11 mouse cellular contexts compared by ENCODE assay signal in genomic region chr9:49795881-49796280, GRCm38 (mm10). TPM values are rescaled to one million over a fixed set of nuclear protein-coding genes. Genes with fewer than 3 reads are reported as not detected.
DNase-seq lines count a peak whose midpoint lies in the region; ATAC-seq lines count a peak whose summit lies in the region.
"Had no signal": no experiment of that assay in that cellular context is flagged by ENCODE, and none has a peak within 500 bp of the region (broad histone marks: within the 10 kb centered on the region; RNA-seq: fewer than 3 reads in every experiment).

No protein-coding gene starts in this region.

- no peaks in the 10 kb centered on the region for H3K9me3 ChIP-seq in forebrain, embryonic 13.5 days (replicated peaks)
- no peaks in the 10 kb centered on the region for H3K9me3 ChIP-seq in forebrain, embryonic 10.5 days
- no peaks in the 10 kb centered on the region for H3K9me3 ChIP-seq in neural tube, embryonic 11.5 days (ENCODE audit: control insufficient read depth, low read length)
- no peaks in the 10 kb centered on the region for H3K9me3 ChIP-seq in midbrain, embryonic 15.5 days
- H3K9me3 ChIP-seq: heart, embryonic 12.5 days; liver, embryonic 15.5 days; stomach, embryonic 15.5 days had no signal

- H3K4me3 ChIP-seq in forebrain, embryonic 13.5 days = peak overlapping the region; percentile 93
- H3K4me3 ChIP-seq in forebrain, embryonic 10.5 days = no peak overlapping the region
- no peak overlapping the region for H3K4me3 ChIP-seq in neural tube, embryonic 11.5 days (ENCODE audit: low read depth, low read length)
- peak overlapping the region; percentile 98 for H3K4me3 ChIP-seq in midbrain, embryonic 15.5 days

- no peak for DNase-seq in forebrain, embryonic 10.5 days (ENCODE audit: extremely low spot score, low spot score)
- DNase-seq in neural tube, embryonic 11.5 days (ENCODE audit: low spot score) = no peak
- DNase-seq in neural tube, embryonic 10.5 days (ENCODE audit: extremely low spot score, low spot score) = no peak
- DNase-seq in embryo, embryonic 9.5 days (ENCODE audit: extremely low spot score) = no peak
- DNase-seq in liver = no peak
- DNase-seq in embryo, embryonic 10 days (ENCODE audit: low spot score) = no peak

- no peak overlapping the region for H3K27ac ChIP-seq in forebrain, embryonic 13.5 days
- no peak overlapping the region for H3K27ac ChIP-seq in forebrain, embryonic 10.5 days
- no peak overlapping the region for H3K27ac ChIP-seq in neural tube, embryonic 11.5 days (ENCODE audit: low read depth, low read length)
- peak overlapping the region; percentile 99; the same call in 1 of the 2 replicates for H3K27ac ChIP-seq in midbrain, embryonic 15.5 days
- H3K27ac ChIP-seq: liver, embryonic 15.5 days had no signal

- peak overlapping the region; percentile 86 for H3K4me2 ChIP-seq in forebrain, embryonic 13.5 days
- 0 out of 2 replicates have a peak overlapping the region, but pooled peaks have one; percentile 12 for H3K4me2 ChIP-seq in neural tube, embryonic 11.5 days (ENCODE audit: low read depth)
- H3K4me2 ChIP-seq in midbrain, embryonic 15.5 days = peak overlapping the region; percentile 61

- H3K4me1 ChIP-seq in forebrain, embryonic 13.5 days = peaks cover 41% of the 10 kb centered on the region
- peaks cover 27% of the 10 kb centered on the region for H3K4me1 ChIP-seq in forebrain, embryonic 10.5 days
- peaks cover 6% of the 10 kb centered on the region for H3K4me1 ChIP-seq in neural tube, embryonic 11.5 days (ENCODE audit: control insufficient read depth, insufficient read depth, low read length)
- H3K4me1 ChIP-seq in midbrain, embryonic 15.5 days = peaks cover 45% of the 10 kb centered on the region

- H3K9ac ChIP-seq in forebrain, embryonic 13.5 days = no peak overlapping the region
- H3K9ac ChIP-seq in neural tube, embryonic 11.5 days (ENCODE audit: low read length) = no peak overlapping the region
- H3K9ac ChIP-seq in midbrain, embryonic 15.5 days = peak overlapping the region; percentile 99
- H3K9ac ChIP-seq: liver, embryonic 15.5 days had no signal

- no peaks in the 10 kb centered on the region for H3K27me3 ChIP-seq in forebrain, embryonic 13.5 days
- peaks cover 40% of the 10 kb centered on the region for H3K27me3 ChIP-seq in forebrain, embryonic 10.5 days (ENCODE audit: poor library complexity, severe bottlenecking)
- H3K27me3 ChIP-seq in neural tube, embryonic 11.5 days (ENCODE audit: control insufficient read depth, insufficient read depth, low read length) = no peaks in the 10 kb centered on the region
- H3K27me3 ChIP-seq in midbrain, embryonic 15.5 days (replicated peaks) = no peaks in the 10 kb centered on the region
- H3K27me3 ChIP-seq: heart, embryonic 12.5 days had no signal

- WGBS in forebrain, embryonic 13.5 days = 47% methylated on average over 5 of the region's 5 CpGs
- WGBS in forebrain, embryonic 10.5 days = 62% methylated on average over 5 of the region's 5 CpGs
- 60% methylated on average over 5 of the region's 5 CpGs for WGBS in neural tube, embryonic 11.5 days
- 28% methylated on average over 5 of the region's 5 CpGs for WGBS in midbrain, embryonic 15.5 days

- no peak for ATAC-seq in forebrain, embryonic 13.5 days
- ATAC-seq in neural tube, embryonic 11.5 days (ENCODE audit: insufficient read depth, low FRiP score, low TSS enrichment) = no peak
- no peak for ATAC-seq in midbrain, embryonic 15.5 days (replicated peaks)

- no peaks in the 10 kb centered on the region for H3K36me3 ChIP-seq in forebrain, embryonic 13.5 days (ENCODE audit: poor library complexity, severe bottlenecking)
- H3K36me3 ChIP-seq in forebrain, embryonic 10.5 days (replicated peaks) = no peaks in the 10 kb centered on the region
- no peaks in the 10 kb centered on the region for H3K36me3 ChIP-seq in neural tube, embryonic 11.5 days (ENCODE audit: control insufficient read depth, insufficient read depth, low read length)
- no peaks in the 10 kb centered on the region for H3K36me3 ChIP-seq in midbrain, embryonic 15.5 days (replicated peaks)
- H3K36me3 ChIP-seq: heart, embryonic 12.5 days; liver, embryonic 15.5 days; stomach, embryonic 15.5 days had no signal

RNA-seq across cellular contexts. Expression of gene Ncam1, which starts 2.8 kb away (rescaled TPM):
- 217 and 226 TPM in 2 replicates for polyA plus RNA-seq in forebrain, embryonic 13.5 days (2015; fragmentation: Nextera tagmentation; extraction: Ambion mirVana)
- 26.9 and 30.2 TPM in 2 replicates for polyA plus RNA-seq in forebrain, embryonic 10.5 days (2016; fragmentation: Nextera tagmentation; extraction: Ambion mirVana)
- polyA plus RNA-seq in neural tube, embryonic 11.5 days (2014; fragmentation: Nextera tagmentation; extraction: Ambion mirVana) = 163 and 193 TPM in 2 replicates
- polyA plus RNA-seq in midbrain, embryonic 15.5 days (2015; fragmentation: Nextera tagmentation; extraction: Ambion mirVana) = 561 and 627 TPM in 2 replicates

Comparison
In these comparisons a context has a peak if more than half of its experiments do, and no peak if none do; other contexts are left out.
1. H3K4me3 ChIP-seq: peak in forebrain, embryonic 13.5 days (single experiment) and midbrain, embryonic 15.5 days (single experiment); none in forebrain, embryonic 10.5 days (single experiment) and neural tube, embryonic 11.5 days (single experiment).
2. H3K4me2 ChIP-seq: peak in every context shown above with its lines; median percentile 86 in forebrain, embryonic 13.5 days; 61 in midbrain, embryonic 15.5 days; 12 in neural tube, embryonic 11.5 days.